14 mouse cellular contexts compared by ENCODE assay signal in genomic region chr17:49359212-49359611, GRCm38 (mm10).
DNase-seq lines count a peak whose midpoint lies in the region; ATAC-seq lines count a peak whose summit lies in the region.
"Had no signal": no experiment of that assay in that cellular context is flagged by ENCODE, and none has a peak within 500 bp of the region (broad histone marks: within the 10 kb centered on the region; RNA-seq: fewer than 3 reads in every experiment).

No protein-coding gene starts in this region.

- no peak overlapping the region for H3K9ac ChIP-seq in hindbrain, embryonic 11.5 days (ENCODE audit: low read depth, low read length)
- H3K9ac ChIP-seq in hindbrain, embryonic 13.5 days: no peak overlapping the region
- H3K9ac ChIP-seq in midbrain, embryonic 14.5 days (replicated peaks; ENCODE audit: low read length): no peak overlapping the region
- H3K9ac ChIP-seq in midbrain, embryonic 13.5 days (replicated peaks): no peak overlapping the region
- H3K9ac ChIP-seq: heart, embryonic 15.5 days; liver, embryonic 15.5 days had no signal

- H3K4me2 ChIP-seq in hindbrain, embryonic 11.5 days (replicated peaks; ENCODE audit: low read depth, low read length): no peak overlapping the region
- no peak overlapping the region for H3K4me2 ChIP-seq in hindbrain, embryonic 13.5 days
- no peak overlapping the region for H3K4me2 ChIP-seq in midbrain, embryonic 14.5 days (ENCODE audit: low read length)
- H3K4me2 ChIP-seq in midbrain, embryonic 13.5 days (replicated peaks): no peak overlapping the region
- H3K4me2 ChIP-seq: heart, embryonic 15.5 days; liver, embryonic 15.5 days had no signal

- no peaks in the 10 kb centered on the region for H3K36me3 ChIP-seq in hindbrain, embryonic 11.5 days (ENCODE audit: control insufficient read depth, insufficient read depth, low read length)
- H3K36me3 ChIP-seq in hindbrain, embryonic 13.5 days: no peaks in the 10 kb centered on the region
- H3K36me3 ChIP-seq in midbrain, embryonic 14.5 days (ENCODE audit: control insufficient read depth, insufficient read depth, low read length): no peaks in the 10 kb centered on the region
- H3K36me3 ChIP-seq in midbrain, embryonic 13.5 days: no peaks in the 10 kb centered on the region
- H3K36me3 ChIP-seq in splenic B cell, adult 2 months (ENCODE audit: control insufficient read depth, insufficient read depth, low read length, poor library complexity, severe bottlenecking): no peaks in the 10 kb centered on the region
- H3K36me3 ChIP-seq: heart, embryonic 15.5 days; liver, embryonic 15.5 days; midbrain, embryonic 10.5 days had no signal

- no peak for ATAC-seq in hindbrain, embryonic 11.5 days (ENCODE audit: low FRiP score)
- ATAC-seq in hindbrain, embryonic 13.5 days (ENCODE audit: low FRiP score): no peak
- no peak for ATAC-seq in midbrain, embryonic 14.5 days (ENCODE audit: low FRiP score, low TSS enrichment)
- ATAC-seq in midbrain, embryonic 13.5 days: no peak

- H3K27ac ChIP-seq in hindbrain, embryonic 11.5 days (ENCODE audit: low read depth, low read length): no peak overlapping the region
- H3K27ac ChIP-seq in hindbrain, embryonic 13.5 days: no peak overlapping the region
- H3K27ac ChIP-seq in midbrain, embryonic 14.5 days (replicated peaks; ENCODE audit: low read depth, low read length): no peak overlapping the region
- no peak overlapping the region for H3K27ac ChIP-seq in midbrain, embryonic 13.5 days
- H3K27ac ChIP-seq: heart, embryonic 15.5 days; liver, embryonic 15.5 days; midbrain, embryonic 10.5 days had no signal

- H3K4me3 ChIP-seq in hindbrain, embryonic 11.5 days (ENCODE audit: low read depth, low read length): no peak overlapping the region
- no peak overlapping the region for H3K4me3 ChIP-seq in hindbrain, embryonic 13.5 days
- no peak overlapping the region for H3K4me3 ChIP-seq in midbrain, embryonic 14.5 days (replicated peaks; ENCODE audit: low read depth, low read length)
- H3K4me3 ChIP-seq in midbrain, embryonic 13.5 days (replicated peaks): no peak overlapping the region
- H3K4me3 ChIP-seq: heart, embryonic 15.5 days; liver, embryonic 15.5 days; midbrain, embryonic 10.5 days had no signal

- H3K4me1 ChIP-seq in hindbrain, embryonic 11.5 days (replicated peaks; ENCODE audit: control insufficient read depth, insufficient read depth, low read length): no peaks in the 10 kb centered on the region
- H3K4me1 ChIP-seq in hindbrain, embryonic 13.5 days (replicated peaks): no peaks in the 10 kb centered on the region
- no peaks in the 10 kb centered on the region for H3K4me1 ChIP-seq in midbrain, embryonic 14.5 days (ENCODE audit: control insufficient read depth, insufficient read depth, low read length)
- H3K4me1 ChIP-seq in midbrain, embryonic 13.5 days (replicated peaks): no peaks in the 10 kb centered on the region
- H3K4me1 ChIP-seq: heart, embryonic 15.5 days; liver, embryonic 15.5 days; midbrain, embryonic 10.5 days had no signal

- H3K27me3 ChIP-seq in hindbrain, embryonic 11.5 days (ENCODE audit: control insufficient read depth, insufficient read depth, low read length): no peaks in the 10 kb centered on the region
- H3K27me3 ChIP-seq in hindbrain, embryonic 13.5 days: no peaks in the 10 kb centered on the region
- no peaks in the 10 kb centered on the region for H3K27me3 ChIP-seq in midbrain, embryonic 14.5 days (ENCODE audit: control insufficient read depth, insufficient read depth, low read length)
- H3K27me3 ChIP-seq in midbrain, embryonic 13.5 days: no peaks in the 10 kb centered on the region
- H3K27me3 ChIP-seq in splenic B cell, adult 2 months (ENCODE audit: control insufficient read depth, insufficient read depth, low read length, poor library complexity, severe bottlenecking): no peaks in the 10 kb centered on the region
- H3K27me3 ChIP-seq: heart, embryonic 15.5 days; liver, embryonic 15.5 days had no signal

- no peaks in the 10 kb centered on the region for H3K9me3 ChIP-seq in hindbrain, embryonic 11.5 days (ENCODE audit: control insufficient read depth, low read length)
- H3K9me3 ChIP-seq in hindbrain, embryonic 13.5 days: no peaks in the 10 kb centered on the region; the same call in 1 of the 2 replicates
- H3K9me3 ChIP-seq in midbrain, embryonic 14.5 days (ENCODE audit: control insufficient read depth, low read length): no peaks in the 10 kb centered on the region
- H3K9me3 ChIP-seq in midbrain, embryonic 13.5 days: no peaks in the 10 kb centered on the region
- H3K9me3 ChIP-seq: heart, embryonic 15.5 days; liver, embryonic 15.5 days; midbrain, embryonic 10.5 days had no signal

- peak; percentile 21 for DNase-seq in hindbrain, embryonic 11.5 days (ENCODE audit: low spot score)
- peak; percentile 13 for DNase-seq in midbrain, embryonic 14.5 days
- DNase-seq in NIH3T3 (ENCODE audit: low read depth): peak; percentile 44
- peak; percentile 5 for DNase-seq in splenic B cell, adult 2 months (ENCODE audit: low read depth, low spot score)
- DNase-seq in adrenal gland, postnatal 4 days (ENCODE audit: low spot score in 2 of 2): no peak
- DNase-seq in cerebellum, adult 9-11 months: no peak
- DNase-seq: adrenal gland, postnatal 36 days; gastrocnemius, postnatal 10 days; layer of hippocampus, postnatal 36 days had no signal

Comparison
In these comparisons a context has a peak if more than half of its experiments do, and no peak if none do; other contexts are left out.
1. DNase-seq: peak in hindbrain, embryonic 11.5 days (single experiment), midbrain, embryonic 14.5 days (single experiment), NIH3T3 (single experiment) and splenic B cell, adult 2 months (single experiment); none in adrenal gland, postnatal 4 days (0 of 2) and cerebellum, adult 9-11 months (single experiment).